Mouse (Mus musculus): Measurements from ENCODE around the gene Spata31. TPM values are rescaled to one million over a fixed set of nuclear protein-coding genes. Genes with fewer than 3 reads are reported as not detected.

Spata31 gene
- total RNA-seq (2021) = not detected
- long read RNA-seq = 0 reads

DNA sequence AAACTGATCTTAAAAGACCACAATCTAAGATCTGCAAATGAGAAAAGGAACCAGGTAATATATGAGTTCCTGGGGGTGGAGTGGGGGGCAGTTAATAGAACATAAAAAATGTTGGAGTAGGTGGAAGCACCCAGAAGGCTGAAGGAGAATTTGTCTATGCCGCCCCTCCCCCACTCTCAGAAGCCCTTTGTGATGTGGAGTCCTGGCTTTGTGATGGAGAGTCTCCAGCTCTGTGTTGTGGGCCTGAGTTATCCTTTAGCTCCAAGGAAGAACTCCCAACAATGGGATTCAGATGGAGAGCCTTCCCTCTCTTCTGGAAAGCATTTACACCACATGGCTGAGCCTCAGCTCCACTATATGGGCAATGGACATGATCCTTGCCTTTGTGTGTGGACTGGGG, at the start of gene Spata31:
Spata31 (plus strand) TSS at position 216 of the 400 bp plus-strand sequence.
- no peak for DNase-seq (ENCODE audit: low spot score in 2 of 2)

GRCm38 (mm10) chr13:64903132-64903531, 14.1 kb upstream of the Spata31 start:
- no peak for DNase-seq (ENCODE audit: low spot score in 2 of 2)

DNA sequence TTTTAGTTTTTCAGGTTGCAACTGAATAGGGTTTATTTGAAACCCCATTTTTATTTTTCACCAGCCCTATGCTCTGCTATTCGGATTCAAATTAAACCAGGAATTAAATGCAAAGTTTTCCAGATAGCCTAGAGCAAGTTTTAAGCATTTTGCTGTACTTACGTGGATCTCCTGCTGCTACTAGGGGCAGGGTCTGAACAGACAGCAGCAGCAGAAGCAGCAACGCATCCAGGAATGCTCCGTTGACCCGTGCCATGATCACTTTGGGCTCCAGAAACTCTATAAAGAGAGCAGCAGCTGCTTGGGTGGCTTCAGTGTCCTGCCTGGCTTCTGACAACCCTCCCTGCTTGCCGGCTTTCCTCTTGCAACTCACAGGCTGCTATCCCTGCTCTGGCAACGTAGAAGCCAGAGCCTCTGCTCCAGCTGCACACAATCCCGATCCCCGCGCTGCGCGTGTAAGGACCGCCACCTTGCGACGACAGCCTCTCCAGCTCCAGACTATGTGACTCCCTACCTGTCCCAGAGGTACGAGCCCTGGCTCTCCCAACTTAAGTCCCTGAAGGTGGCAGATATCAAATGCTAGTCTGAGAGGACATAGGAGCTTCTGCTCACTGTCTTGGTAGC, 13.5 kb upstream of the Spata31 start, which contains the start of gene Cntnap3:
Cntnap3 (minus strand) TSS at position 371 of the 624 bp plus-strand sequence.
- peak; percentile 1 for DNase-seq (ENCODE audit: low spot score in 2 of 2)

Other genes with a start within 250 kb of the Spata31 start
- 1 to 10 TPM; 2.2 to 2.4 TPM for gene Cntnap3, start 13.5 kb upstream of the Spata31 start, total RNA-seq (2021)
- gene Spata31d1c, start 115.7 kb downstream of the Spata31 start, total RNA-seq (2021) = not detected
- gene Prss47, start 135.4 kb downstream of the Spata31 start, total RNA-seq (2021) = not detected
- 10 to 100 TPM; 44.0 to 44.2 TPM for gene Mfsd14b, start 195.6 kb downstream of the Spata31 start, total RNA-seq (2021)
- gene Olfr465-ps1, start 220.7 kb downstream of the Spata31 start, total RNA-seq (2021) = not detected
- gene Olfr466, start 232.8 kb downstream of the Spata31 start, total RNA-seq (2021) = not detected

Measured in layer of hippocampus, adult 18-20 months (tissue).